Mouse (Mus musculus) testis, adult 2 months (tissue): ENCODE data around the gene Zfp553.

Experiments
- CTCF ChIP-seq: fragments of 200-500 bp; IDR thresholded peaks from 2 replicates; pipeline ENCODE4 v1.5.1; 2012; ENCODE audit warnings: low read depth, mild to moderate bottlenecking, inconsistent platforms, low read length, moderate library complexity; ENCODE audit not compliant: control insufficient read depth, insufficient read depth, insufficient replicate concordance
- POLR2A ChIP-seq: fragments of 200-500 bp; IDR thresholded peaks from 2 replicates; pipeline ENCODE4 v1.6.1; 2012; ENCODE audit warnings: low read depth, mild to moderate bottlenecking, inconsistent platforms, low read length, moderate library complexity; ENCODE audit not compliant: control insufficient read depth

GRCm38 (mm10) chr7:127270666-127271065 is 37.8 kb downstream of the Zfp553 start:
- TF ChIP-seq CTCF (no peak), POLR2A (no peak)
